Comparison of ENCODE assay signal across 8 mouse cellular contexts in genomic region chr2:181365655-181366075, GRCm38 (mm10). TPM values are rescaled to one million over a fixed set of nuclear protein-coding genes. Genes with fewer than 3 reads are reported as not detected.
DNase-seq lines count a peak whose midpoint lies in the region; ATAC-seq and TF ChIP-seq lines count a peak whose summit lies in the region.

No protein-coding gene starts in this region.

- H3K27ac ChIP-seq in forebrain, embryonic 14.5 days (ENCODE audit: low read depth, low read length), result peak overlapping the region; percentile 88
- H3K27ac ChIP-seq in liver, embryonic 11.5 days (ENCODE audit: low read depth, low read length), result peak overlapping the region; percentile 91
- H3K27ac ChIP-seq in small intestine, adult 2 months (ENCODE audit: insufficient read depth, low read depth, low read length), result peak overlapping the region; percentile 78

- peak overlapping the region; percentile 91 for H3K4me3 ChIP-seq in forebrain, embryonic 14.5 days (ENCODE audit: low read depth, low read length)
- H3K4me3 ChIP-seq in liver, embryonic 11.5 days (ENCODE audit: low read depth, low read length), result peak overlapping the region; percentile 79
- H3K4me3 ChIP-seq in small intestine, adult 2 months (ENCODE audit: low read depth, low read length), result peak overlapping the region; percentile 98

- H3K36me3 ChIP-seq in forebrain, embryonic 14.5 days (ENCODE audit: control insufficient read depth, insufficient read depth, low read length), result peaks cover 39% of the 10 kb centered on the region
- peaks cover 21% of the 10 kb centered on the region for H3K36me3 ChIP-seq in liver, embryonic 11.5 days (ENCODE audit: control insufficient read depth, insufficient read depth, low read length)
- peaks cover 22% of the 10 kb centered on the region for H3K36me3 ChIP-seq in small intestine, adult 2 months (ENCODE audit: control insufficient read depth, insufficient read depth, low read length)

- TF ChIP-seq CTCF in small intestine, adult 2 months (IDR thresholded peaks at IDR 0.05; ENCODE audit: extremely low read depth, insufficient read length, insufficient replicate concordance, low read depth, low read length), result no peak

- DNase-seq in layer of hippocampus, adult 11-12 months (ENCODE audit: low spot score), result peak; percentile 28
- no peak for DNase-seq in layer of hippocampus, adult 18-20 months (ENCODE audit: low spot score in 2 of 2)
- DNase-seq in brain, adult 2 months (ENCODE audit: low read depth, low spot score), result peak; percentile 46
- peak; percentile 10 for DNase-seq in forebrain, embryonic 14.5 days (ENCODE audit: low spot score)
- DNase-seq in liver, embryonic 11.5 days (ENCODE audit: low spot score), result no peak
- no peak for DNase-seq in right cerebral cortex, adult 18-20 months
- DNase-seq in layer of hippocampus, adult 8-10 months (ENCODE audit: low spot score in 2 of 2), result no peak

- H3K27me3 ChIP-seq in forebrain, embryonic 14.5 days (replicated peaks; ENCODE audit: control insufficient read depth, insufficient read depth, low read length), result no peaks in the 10 kb centered on the region
- H3K27me3 ChIP-seq in liver, embryonic 11.5 days (replicated peaks; ENCODE audit: control insufficient read depth, insufficient read depth, low read length), result no peaks in the 10 kb centered on the region
- no peaks in the 10 kb centered on the region for H3K27me3 ChIP-seq in small intestine, adult 2 months (ENCODE audit: control insufficient read depth, insufficient read depth, low read length)

- under 1% methylated on average over 20 of the region's 20 CpGs for WGBS in forebrain, embryonic 14.5 days
- WGBS in liver, embryonic 11.5 days, result under 1% methylated on average over 20 of the region's 20 CpGs
- WGBS in small intestine, adult 2 months, result under 1% methylated on average over 20 of the region's 20 CpGs

- peak overlapping the region; percentile 93 for H3K9ac ChIP-seq in forebrain, embryonic 14.5 days (ENCODE audit: low read length)
- peak overlapping the region; percentile 77 for H3K9ac ChIP-seq in liver, embryonic 11.5 days (ENCODE audit: low read depth, low read length)

- peak overlapping the region; percentile 95 for H3K4me2 ChIP-seq in forebrain, embryonic 14.5 days (ENCODE audit: low read length)
- H3K4me2 ChIP-seq in liver, embryonic 11.5 days, result peak overlapping the region; percentile 98

- peaks cover 21% of the 10 kb centered on the region for H3K4me1 ChIP-seq in forebrain, embryonic 14.5 days (ENCODE audit: control insufficient read depth, insufficient read depth, low read length)
- peaks cover 25% of the 10 kb centered on the region for H3K4me1 ChIP-seq in liver, embryonic 11.5 days (replicated peaks; ENCODE audit: control insufficient read depth, insufficient read depth, low read length)
- peaks cover 12% of the 10 kb centered on the region; the same call in 1 of the 2 replicates for H3K4me1 ChIP-seq in small intestine, adult 2 months (ENCODE audit: control insufficient read depth, insufficient read depth, insufficient read length, low read length)

- TF ChIP-seq POLR2A in small intestine, adult 2 months (IDR thresholded peaks at IDR 0.05; ENCODE audit: low read depth, low read length), result no peak

- peak; percentile 65 for ATAC-seq in forebrain, embryonic 14.5 days
- ATAC-seq in liver, embryonic 11.5 days (replicated peaks; ENCODE audit: low FRiP score), result peak; percentile 68

- H3K9me3 ChIP-seq in forebrain, embryonic 14.5 days (replicated peaks; ENCODE audit: control insufficient read depth, low read length), result no peaks in the 10 kb centered on the region
- H3K9me3 ChIP-seq in liver, embryonic 11.5 days (ENCODE audit: control insufficient read depth, low read length), result no peaks in the 10 kb centered on the region; the same call in 1 of the 2 replicates

RNA-seq across cellular contexts. Expression of gene Arfrp1, which starts 0.5 kb away (rescaled TPM):
- total RNA-seq in layer of hippocampus, adult 18-20 months (2021), result 10 to 100 TPM; 41.1 to 46.0 TPM
- 58.6 and 63.5 TPM in 2 replicates for polyA plus RNA-seq in forebrain, embryonic 14.5 days (2014; fragmentation: Nextera tagmentation; extraction: Ambion mirVana)
- polyA plus RNA-seq in liver, embryonic 11.5 days (2014; fragmentation: Nextera tagmentation; extraction: Ambion mirVana), result 48.7 and 48.9 TPM in 2 replicates
- polyA plus RNA-seq in small intestine, adult 2 months (2012; rRNA removed), result 15.8 and 23.5 TPM in 2 replicates
- total RNA-seq in layer of hippocampus, adult 8-10 months (2022), result 10 to 100 TPM; 43.4 to 54.5 (median 50.7) TPM

RNA-seq across cellular contexts. Expression of gene Zgpat, which starts 0.9 kb away (rescaled TPM):
- 10 to 100 TPM; 70.2 to 71.1 TPM for total RNA-seq in layer of hippocampus, adult 18-20 months (2021)
- polyA plus RNA-seq in forebrain, embryonic 14.5 days (2014; fragmentation: Nextera tagmentation; extraction: Ambion mirVana), result 44.6 and 55.6 TPM in 2 replicates
- 29.5 and 35.1 TPM in 2 replicates for polyA plus RNA-seq in liver, embryonic 11.5 days (2014; fragmentation: Nextera tagmentation; extraction: Ambion mirVana)
- 15.7 and 20.7 TPM in 2 replicates for polyA plus RNA-seq in small intestine, adult 2 months (2012; rRNA removed)
- 10 to 100 TPM; 69.8 to 88.2 (median 76.7) TPM for total RNA-seq in layer of hippocampus, adult 8-10 months (2022)

RNA-seq across cellular contexts. Expression of gene Lime1, which starts 14.2 kb away (rescaled TPM):
- total RNA-seq in layer of hippocampus, adult 18-20 months (2021), result 10 to 100 TPM; 37.1 to 43.2 TPM
- 27.4 and 30.3 TPM in 2 replicates for polyA plus RNA-seq in forebrain, embryonic 14.5 days (2014; fragmentation: Nextera tagmentation; extraction: Ambion mirVana)
- polyA plus RNA-seq in liver, embryonic 11.5 days (2014; fragmentation: Nextera tagmentation; extraction: Ambion mirVana), result 17.0 and 20.2 TPM in 2 replicates
- 53.5 and 89.8 TPM in 2 replicates for polyA plus RNA-seq in small intestine, adult 2 months (2012; rRNA removed)
- 10 to 100 TPM; 31.4 to 58.3 (median 42.7) TPM for total RNA-seq in layer of hippocampus, adult 8-10 months (2022)

RNA-seq across cellular contexts. Expression of gene Rtel1, which starts 46.1 kb away (rescaled TPM):
- total RNA-seq in layer of hippocampus, adult 18-20 months (2021), result 10 to 100 TPM; 25.3 to 28.8 TPM
- 37.0 and 40.7 TPM in 2 replicates for polyA plus RNA-seq in forebrain, embryonic 14.5 days (2014; fragmentation: Nextera tagmentation; extraction: Ambion mirVana)
- 58.8 and 66.4 TPM in 2 replicates for polyA plus RNA-seq in liver, embryonic 11.5 days (2014; fragmentation: Nextera tagmentation; extraction: Ambion mirVana)
- 16.4 and 24.7 TPM in 2 replicates for polyA plus RNA-seq in small intestine, adult 2 months (2012; rRNA removed)
- total RNA-seq in layer of hippocampus, adult 8-10 months (2022), result 10 to 100 TPM; 26.1 to 41.3 (median 37.1) TPM

RNA-seq across cellular contexts. Expression of gene Stmn3, which starts 51.4 kb away (rescaled TPM):
- total RNA-seq in layer of hippocampus, adult 18-20 months (2021), result 100 to 1,000 TPM; 560 to 580 TPM
- polyA plus RNA-seq in forebrain, embryonic 14.5 days (2014; fragmentation: Nextera tagmentation; extraction: Ambion mirVana), result 1,166 and 1,263 TPM in 2 replicates
- 0.59 and 0.74 TPM in 2 replicates for polyA plus RNA-seq in liver, embryonic 11.5 days (2014; fragmentation: Nextera tagmentation; extraction: Ambion mirVana)
- polyA plus RNA-seq in small intestine, adult 2 months (2012; rRNA removed), result 0.90 and 1.3 TPM in 2 replicates
- total RNA-seq in layer of hippocampus, adult 8-10 months (2022), result 100 to 1,000 TPM; 530 to 604 (median 573) TPM

Comparison
In these comparisons a context has a peak if more than half of its experiments do, and no peak if none do; other contexts are left out.
1. DNase-seq: peak in layer of hippocampus, adult 11-12 months (single experiment), brain, adult 2 months (single experiment) and forebrain, embryonic 14.5 days (single experiment); none in layer of hippocampus, adult 18-20 months (0 of 2), liver, embryonic 11.5 days (single experiment), right cerebral cortex, adult 18-20 months (single experiment) and layer of hippocampus, adult 8-10 months (0 of 2).
2. Peak in every context shown above with its lines, with median percentiles within 50 percentile points of each other: H3K27ac ChIP-seq and H3K4me3 ChIP-seq.